ENCODE assay signal across 10 mouse cellular contexts in genomic region chr7:132670863-132671165, GRCm38 (mm10).
DNase-seq lines count a peak whose midpoint lies in the region; ATAC-seq and TF ChIP-seq lines count a peak whose summit lies in the region.
"Had no signal": no experiment of that assay in that cellular context is flagged by ENCODE, and none has a peak within 500 bp of the region (broad histone marks: within the 10 kb centered on the region; RNA-seq: fewer than 3 reads in every experiment).

No protein-coding gene starts in this region.

- no peaks in the 10 kb centered on the region for H3K9me3 ChIP-seq in heart, embryonic 16.5 days (replicated peaks; ENCODE audit: control insufficient read depth, low read length)
- no peaks in the 10 kb centered on the region for H3K9me3 ChIP-seq in hindbrain, embryonic 16.5 days (ENCODE audit: control insufficient read depth, low read length)
- H3K9me3 ChIP-seq: G1E had no signal

- TF ChIP-seq CTCF in thymus, adult 2 months (IDR thresholded peaks at IDR 0.05; ENCODE audit: borderline replicate concordance, control insufficient read depth, extremely low read depth, insufficient read depth, low read length, poor library complexity): no peak

- H3K4me1 ChIP-seq in heart, embryonic 16.5 days (ENCODE audit: control insufficient read depth, insufficient read depth, low read length): peaks cover 20% of the 10 kb centered on the region
- no peaks in the 10 kb centered on the region for H3K4me1 ChIP-seq in hindbrain, embryonic 16.5 days (ENCODE audit: control insufficient read depth, insufficient read depth, low read depth, low read length)
- H3K4me1 ChIP-seq in thymus, adult 2 months (replicated peaks; ENCODE audit: control insufficient read depth, insufficient read depth, low read length): peaks cover 7% of the 10 kb centered on the region; the same call in 1 of the 2 replicates

- H3K27ac ChIP-seq in heart, embryonic 16.5 days (ENCODE audit: low read length): peak overlapping the region; percentile 13
- no peak overlapping the region for H3K27ac ChIP-seq in hindbrain, embryonic 16.5 days (ENCODE audit: low read depth, low read length)
- H3K27ac ChIP-seq in thymus, adult 2 months (ENCODE audit: control insufficient read depth, insufficient read depth, low read length): no peak overlapping the region

- H3K4me3 ChIP-seq in heart, embryonic 16.5 days (ENCODE audit: low read length): no peak overlapping the region
- no peak overlapping the region for H3K4me3 ChIP-seq in hindbrain, embryonic 16.5 days (ENCODE audit: low read length)
- H3K4me3 ChIP-seq in thymus, adult 2 months (ENCODE audit: control insufficient read depth, insufficient read depth, low read length): no peak overlapping the region

- no peak for TF ChIP-seq POLR2A in thymus, adult 2 months (IDR thresholded peaks at IDR 0.05; ENCODE audit: control insufficient read depth, extremely low read depth, insufficient read depth, low read length, poor library complexity)

- H3K4me2 ChIP-seq in heart, embryonic 16.5 days (ENCODE audit: low read depth, low read length): no peak overlapping the region
- no peak overlapping the region for H3K4me2 ChIP-seq in hindbrain, embryonic 16.5 days (ENCODE audit: low read length)

- no peak for ATAC-seq in heart, embryonic 16.5 days (replicated peaks; ENCODE audit: extremely low read depth, insufficient read depth, low FRiP score)
- ATAC-seq in hindbrain, embryonic 16.5 days: no peak

- H3K36me3 ChIP-seq in heart, embryonic 16.5 days (ENCODE audit: control insufficient read depth, insufficient read depth): no peaks in the 10 kb centered on the region
- no peaks in the 10 kb centered on the region for H3K36me3 ChIP-seq in hindbrain, embryonic 16.5 days (ENCODE audit: control insufficient read depth, insufficient read depth, low read length)
- no peaks in the 10 kb centered on the region for H3K36me3 ChIP-seq in thymus, adult 2 months (ENCODE audit: control insufficient read depth, insufficient read depth, low read length)
- H3K36me3 ChIP-seq: G1E had no signal

- H3K27me3 ChIP-seq in heart, embryonic 16.5 days (ENCODE audit: control insufficient read depth, insufficient read depth, low read length): no peaks in the 10 kb centered on the region
- no peaks in the 10 kb centered on the region for H3K27me3 ChIP-seq in hindbrain, embryonic 16.5 days (replicated peaks; ENCODE audit: control insufficient read depth, insufficient read depth, low read length)
- no peaks in the 10 kb centered on the region for H3K27me3 ChIP-seq in thymus, adult 2 months (ENCODE audit: control insufficient read depth, insufficient read depth, low read length)

- no peak overlapping the region for H3K9ac ChIP-seq in heart, embryonic 16.5 days (ENCODE audit: low read length)
- no peak overlapping the region for H3K9ac ChIP-seq in hindbrain, embryonic 16.5 days (ENCODE audit: low read depth, low read length)

- peak; percentile 41 for DNase-seq in ovary, postnatal 36 days (ENCODE audit: low spot score)
- no peak for DNase-seq in ovary, postnatal 14 days (ENCODE audit: low spot score)
- DNase-seq in kidney, postnatal 36 days: peak; percentile 77 to 83
- DNase-seq in testis, postnatal 10 days (ENCODE audit: low spot score): peak; percentile 69
- no peak for DNase-seq in thymus, postnatal 25 days
- DNase-seq in thymus, adult 2 months: no peak
- DNase-seq: right cerebral cortex, postnatal 14 days had no signal

- 73% methylated on average over 3 of the region's 3 CpGs for WGBS in heart, embryonic 16.5 days
- WGBS in hindbrain, embryonic 16.5 days: 89% methylated on average over 3 of the region's 3 CpGs
- WGBS in thymus, adult 2 months: 95% methylated on average over 3 of the region's 3 CpGs

Comparison
In these comparisons a context has a peak if more than half of its experiments do, and no peak if none do; other contexts are left out.
1. DNase-seq: peak in ovary, postnatal 36 days (single experiment), kidney, postnatal 36 days (2 of 2) and testis, postnatal 10 days (single experiment); none in ovary, postnatal 14 days (single experiment), thymus, postnatal 25 days (single experiment) and thymus, adult 2 months (single experiment).